Mouse (Mus musculus): ENCODE measurements around the gene Rbm11. TPM values are rescaled to one million over a fixed set of nuclear protein-coding genes. Genes with fewer than 3 reads are reported as not detected.

The Rbm11 gene
- 3.1 and 3.5 TPM in 2 replicates for polyA plus RNA-seq (2012; rRNA removed)

GRCm38 (mm10) chr16:75592671-75593500 is at the start of gene Rbm11:
Gene Rbm11 (plus strand): TSS chr16:75592844.

GRCm38 (mm10) chr16:75585961-75586360 is 6.7 kb upstream of the Rbm11 start, which contains the start of gene Lipi:
Gene Lipi (minus strand): TSS chr16:75586061.

Other genes with a start within 250 kb of the Rbm11 start
- gene Lipi, start 6.8 kb upstream of the Rbm11 start, polyA plus RNA-seq (2012; rRNA removed): 0.09 TPM in 1 of 2 replicates, not detected in the other
- gene Hspa13, start 174.3 kb downstream of the Rbm11 start, polyA plus RNA-seq (2012; rRNA removed): 22.7 and 24.6 TPM in 2 replicates

Data from central nervous system, embryonic 18 days (tissue).